ENCODE assay signal across 8 mouse cellular contexts in the genomic region with DNA sequence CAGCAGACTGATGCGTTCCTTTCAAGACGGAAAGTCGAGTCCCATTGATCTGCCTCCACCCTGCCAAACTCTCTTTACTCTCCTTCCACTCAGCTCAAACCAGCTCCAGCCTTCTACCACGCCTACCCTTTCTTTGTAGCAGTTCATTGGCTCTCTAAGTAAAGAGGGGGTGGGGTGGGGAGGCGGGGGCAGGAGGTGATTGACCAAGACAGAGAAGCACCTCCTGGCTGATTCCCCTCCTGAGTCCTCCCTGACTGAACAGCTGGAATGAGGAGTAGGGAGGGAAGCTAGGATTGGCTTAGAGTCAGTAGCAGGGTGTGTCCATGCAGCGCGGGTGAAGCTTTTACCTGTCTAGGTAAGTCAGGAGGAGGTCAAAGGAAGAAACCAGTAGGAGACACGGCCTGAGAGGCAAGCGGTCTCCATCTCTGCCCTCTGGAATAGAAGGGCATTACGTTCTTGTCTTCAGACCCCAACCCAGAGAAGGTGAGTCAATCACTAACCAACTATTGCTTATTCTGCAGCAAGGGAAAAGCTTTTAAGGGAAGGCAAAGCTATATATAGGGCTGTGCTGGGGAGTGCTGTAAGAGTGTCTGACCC. TPM values are rescaled to one million over a fixed set of nuclear protein-coding genes. Genes with fewer than 3 reads are reported as not detected.
DNase-seq lines count a peak whose midpoint lies in the region; ATAC-seq lines count a peak whose summit lies in the region.

A gene (plus strand): TSS at position 236 of the 597 bp plus-strand sequence.

- DNase-seq in heart, postnatal 25 days (ENCODE audit: low spot score), result no peak
- peak; percentile 59 for DNase-seq in embryo, embryonic 11 days
- DNase-seq in kidney, adult 11 months, result peak; percentile 82
- peak; percentile 78 to 85 for DNase-seq in lung, adult 18-20 months
- no peak for DNase-seq in layer of hippocampus, postnatal 36 days

- H3K27ac ChIP-seq in heart, embryonic 12.5 days (ENCODE audit: poor library complexity, severe bottlenecking), result no peak within 1 kb of the TSS
- H3K27ac ChIP-seq in stomach, embryonic 15.5 days, result peak within 1 kb of the TSS; percentile 84

- no peaks in the 10 kb centered on the region for H3K36me3 ChIP-seq in heart, embryonic 12.5 days
- H3K36me3 ChIP-seq in stomach, embryonic 15.5 days, result no peaks in the 10 kb centered on the region

- H3K9ac ChIP-seq in heart, embryonic 12.5 days, result no peak within 1 kb of the TSS
- no peak within 1 kb of the TSS for H3K9ac ChIP-seq in stomach, embryonic 15.5 days

- H3K9me3 ChIP-seq in heart, embryonic 12.5 days (replicated peaks), result no peaks in the 10 kb centered on the region
- H3K9me3 ChIP-seq in stomach, embryonic 15.5 days, result no peaks in the 10 kb centered on the region

- H3K4me1 ChIP-seq in heart, embryonic 12.5 days (replicated peaks), result peaks cover 21% of the 10 kb centered on the region
- H3K4me1 ChIP-seq in stomach, embryonic 15.5 days, result peaks cover 11% of the 10 kb centered on the region

- peak within 1 kb of the TSS; percentile 65 for H3K4me2 ChIP-seq in heart, embryonic 12.5 days
- peak within 1 kb of the TSS; percentile 46 for H3K4me2 ChIP-seq in stomach, embryonic 15.5 days

- H3K27me3 ChIP-seq in heart, embryonic 12.5 days (replicated peaks), result no peaks in the 10 kb centered on the region
- no peaks in the 10 kb centered on the region for H3K27me3 ChIP-seq in stomach, embryonic 15.5 days (replicated peaks)

- 8% methylated on average over 10 of the region's 10 CpGs for WGBS in heart, embryonic 12.5 days
- 6% methylated on average over 10 of the region's 10 CpGs for WGBS in stomach, embryonic 15.5 days

- ATAC-seq in heart, embryonic 12.5 days (ENCODE audit: insufficient number of reproducible peaks, low FRiP score), result peak; percentile 92
- ATAC-seq in stomach, embryonic 15.5 days (ENCODE audit: insufficient read depth, low FRiP score, low read depth), result peak; percentile 89
- ATAC-seq in activated CD4-positive, CD25-positive, alpha-beta regulatory T cell, adult 4 months, result no peak

- H3K4me3 ChIP-seq in heart, embryonic 12.5 days, result peak within 1 kb of the TSS; percentile 30
- H3K4me3 ChIP-seq in stomach, embryonic 15.5 days (replicated peaks), result peak within 1 kb of the TSS; percentile 41

- intact Hi-C loops in heart, postnatal 25 days (cut with DNase I), result no loop called here

RNA-seq across cellular contexts. Expression of the gene that starts here (rescaled TPM):
- polyA plus RNA-seq in heart, embryonic 12.5 days (2016; fragmentation: Nextera tagmentation; extraction: Ambion mirVana), result 0.68 and 0.82 TPM in 2 replicates
- under 1 TPM; 0.31 to 0.64 TPM for total RNA-seq in heart, postnatal 25 days (2021)
- polyA plus RNA-seq in stomach, embryonic 15.5 days (2015; fragmentation: Nextera tagmentation; extraction: Ambion mirVana), result 32.3 and 36.7 TPM in 2 replicates
- total RNA-seq in layer of hippocampus, postnatal 36 days (2021), result 1 to 10 TPM; 1.3 TPM
- under 1 TPM; 0.25 to 0.34 TPM for polyA plus RNA-seq in activated CD4-positive, CD25-positive, alpha-beta regulatory T cell, adult 4 months (2017; shearing (Covaris generic))

Comparison
In these comparisons a context has a peak if more than half of its experiments do, and no peak if none do; other contexts are left out.
1. RNA of the gene that starts here (polyA plus RNA-seq): 32.3 to 36.7 TPM in stomach, embryonic 15.5 days; 0.68 to 0.82 TPM in heart, embryonic 12.5 days and 0.25 to 0.34 TPM in activated CD4-positive, CD25-positive, alpha-beta regulatory T cell, adult 4 months; every median in the first group is over 10 times any median in the second.
2. Peak in ATAC-seq, H3K4me3 ChIP-seq and H3K4me2 ChIP-seq in heart, embryonic 12.5 days; RNA of the gene not detected or under 1 TPM.
3. DNase-seq: peak in embryo, embryonic 11 days (single experiment), kidney, adult 11 months (single experiment) and lung, adult 18-20 months (2 of 2); none in heart, postnatal 25 days (single experiment) and layer of hippocampus, postnatal 36 days (0 of 2).